Mouse (Mus musculus) forebrain, embryonic 15.5 days (tissue): ENCODE results near the gene Lrrc8c. TPM values are rescaled to one million over a fixed set of nuclear protein-coding genes. Genes with fewer than 3 reads are reported as not detected.
"Not testable (repeated sequence)": the region's sequence is repeated elsewhere in the genome, so short reads cannot be mapped to it uniquely, and the experiment has no call there.

Experiments
- ATAC-seq: fragments of 200-750 bp; cut with Nextera tagmentation; replicated peaks from 2 replicates; pipeline ENCODE4 v1.8.0; 2017; ENCODE audit warnings: mild to moderate bottlenecking, moderate TSS enrichment, moderate library complexity
- H3K27ac ChIP-seq: fragments of 300-500 bp; sonication (generic); replicated peaks from 2 replicates; pipeline ENCODE4 v1.5.1; 2015; ENCODE audit warnings: mild to moderate bottlenecking, inconsistent platforms
- H3K27me3 ChIP-seq: fragments of 300-500 bp; sonication (generic); 2 replicates; pipeline ENCODE4 v1.6.1; 2015; ENCODE audit warnings: inconsistent platforms
- H3K36me3 ChIP-seq: fragments of 300-500 bp; sonication (generic); 2 replicates; pipeline ENCODE4 v1.6.1; 2015; ENCODE audit warnings: mild to moderate bottlenecking, inconsistent platforms
- H3K4me1 ChIP-seq: fragments of 300-500 bp; sonication (generic); 2 replicates; pipeline ENCODE4 v1.6.1; 2015; ENCODE audit warnings: inconsistent platforms
- H3K4me2 ChIP-seq: fragments of 300-500 bp; sonication (generic); replicated peaks from 2 replicates; pipeline ENCODE4 v1.6.1; 2015; ENCODE audit warnings: mild to moderate bottlenecking, inconsistent platforms
- H3K4me3 ChIP-seq: fragments of 300-500 bp; sonication (generic); 2 replicates; pipeline ENCODE4 v1.5.1; 2015; ENCODE audit warnings: mild to moderate bottlenecking, inconsistent platforms
- H3K9ac ChIP-seq: fragments of 300-500 bp; sonication (generic); replicated peaks from 2 replicates; pipeline ENCODE4 v1.6.1; 2015; ENCODE audit warnings: mild to moderate bottlenecking, inconsistent platforms
- H3K9me3 ChIP-seq: fragments of 300-500 bp; sonication (generic); 2 replicates; pipeline ENCODE4 v1.6.1; 2016; ENCODE audit warnings: inconsistent platforms
- WGBS: fragments of 180-500 bp; shearing (Covaris S2); methylation state at CpG from one replicate; pipeline ENCODE4 v1.1.7; 2015; ENCODE audit warnings: mixed read lengths; 5-methylcytosine and 5-hydroxymethylcytosine counted together
- polyA plus RNA-seq: library from polyadenylated mRNA; unstranded; fragments of >200 nt; fragmentation: Nextera tagmentation; extraction: Ambion mirVana; gene quantifications from 2 replicates; pipeline ENCODE4 v1.2.1, GENCODE M21; 2015

The Lrrc8c gene
- polyA plus RNA-seq, 1 experiment from 2014 or later: 11.4 TPM

GRCm38 (mm10) chr5:105635576-105635975 lies 116.4 kb downstream of the Lrrc8c start:
- Histone ChIP-seq H3K9me3 (no peaks in the 10 kb centered on the region), H3K4me2 (no peak overlapping the region), H3K4me1 (no peaks in the 10 kb centered on the region), H3K27ac (no peak overlapping the region), H3K27me3 (no peaks in the 10 kb centered on the region), H3K9ac (no peak overlapping the region), H3K36me3 (no peaks in the 10 kb centered on the region), H3K4me3 (no peak overlapping the region)
- ATAC-seq: no peak
- 80% methylated on average over 6 of the region's 6 CpGs for WGBS

DNA sequence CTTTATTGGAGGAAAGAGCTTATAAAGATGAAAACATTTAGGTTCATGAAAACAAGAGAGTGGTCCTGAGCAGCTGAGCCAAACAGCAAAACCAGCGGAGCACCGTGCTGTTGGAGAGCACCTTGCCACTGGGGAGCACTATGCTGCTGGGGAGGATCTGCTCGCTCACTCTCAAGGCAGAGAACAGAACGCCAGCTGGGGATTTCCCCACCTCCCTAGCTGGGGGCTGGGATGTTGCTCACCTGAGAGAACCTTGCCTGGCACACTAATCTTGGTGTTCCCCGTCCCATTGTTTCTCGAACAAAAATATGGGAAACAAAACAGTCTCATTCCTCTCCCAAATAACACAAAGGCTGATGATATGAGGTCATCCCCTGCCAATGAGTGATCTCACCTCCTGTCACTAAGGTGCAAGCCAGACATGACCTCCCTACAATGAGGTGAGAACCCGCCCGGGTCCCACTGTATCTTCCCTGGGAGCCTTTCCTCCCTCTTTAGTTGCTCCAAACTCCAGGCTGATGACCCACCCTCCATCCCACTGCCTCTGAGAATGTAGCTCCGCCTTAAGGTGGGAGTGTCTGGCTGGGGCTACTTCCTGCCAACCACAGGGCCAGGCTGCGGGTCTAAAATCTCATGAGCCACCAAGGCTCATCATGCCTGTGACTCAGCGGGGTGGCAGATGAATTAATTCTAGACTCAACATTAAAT lies 117.5 kb downstream of the Lrrc8c start:
- Histone ChIP-seq H3K36me3 (no peaks in the 10 kb centered on the region), H3K9me3 (no peaks in the 10 kb centered on the region), H3K27ac (no peak overlapping the region), H3K4me2 (no peak overlapping the region), H3K4me1 (no peaks in the 10 kb centered on the region), H3K9ac (no peak overlapping the region), H3K4me3 (no peak overlapping the region), H3K27me3 (no peaks in the 10 kb centered on the region)
- no peak for ATAC-seq
- 85% methylated on average over 11 of the region's 11 CpGs for WGBS

DNA sequence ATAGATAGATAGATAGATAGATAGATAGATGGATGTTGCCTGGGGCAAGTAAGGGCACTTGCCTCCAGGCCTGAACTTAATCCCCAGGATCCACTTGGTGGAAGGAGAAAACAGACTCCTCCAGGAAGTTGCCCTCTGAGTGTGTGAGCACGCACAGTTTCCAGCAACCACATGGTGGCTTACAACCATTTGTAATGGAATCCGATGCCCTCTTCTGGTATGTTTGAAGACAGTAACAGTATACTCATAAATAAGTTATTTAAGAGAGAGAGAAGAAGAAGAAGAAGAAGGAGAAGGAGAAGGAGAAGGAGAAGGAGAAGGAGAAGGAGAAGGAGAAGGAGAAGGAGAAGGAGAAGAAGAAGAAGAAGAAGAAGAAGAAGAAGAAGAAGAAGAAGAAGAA lies 119.1 kb downstream of the Lrrc8c start:
- WGBS: 91% methylated on average over 2 of the region's 2 CpGs
- not testable (repeated sequence) for H3K36me3 ChIP-seq, H3K27ac ChIP-seq, H3K9ac ChIP-seq, H3K4me1 ChIP-seq, ATAC-seq, H3K27me3 ChIP-seq, H3K4me2 ChIP-seq, H3K9me3 ChIP-seq, H3K4me3 ChIP-seq

DNA sequence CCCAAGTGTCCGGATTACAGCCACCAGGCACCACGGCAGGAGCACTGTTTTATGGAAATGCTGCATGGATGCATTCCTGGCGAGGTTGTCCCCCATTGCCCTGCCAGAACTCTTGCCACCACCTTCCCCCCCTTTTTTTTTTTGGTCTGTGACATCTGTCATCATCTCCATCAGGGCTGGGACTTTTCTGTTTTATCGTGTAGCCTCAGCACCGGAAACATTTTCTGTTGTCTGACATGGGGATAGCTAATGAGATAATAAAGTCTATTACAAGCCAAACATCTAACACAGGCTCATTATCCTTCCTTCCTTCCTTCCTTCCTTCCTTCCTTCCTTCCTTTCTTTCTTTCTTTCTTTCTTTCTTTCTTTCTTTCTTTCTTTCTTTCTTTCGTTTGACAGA lies 119.7 kb downstream of the Lrrc8c start:
- ATAC-seq: no peak
- no peaks in the 10 kb centered on the region for H3K9me3 ChIP-seq
- no peaks in the 10 kb centered on the region for H3K4me1 ChIP-seq
- no peaks in the 10 kb centered on the region for H3K36me3 ChIP-seq
- no peaks in the 10 kb centered on the region for H3K27me3 ChIP-seq
- no peak overlapping the region for H3K27ac ChIP-seq
- H3K4me2 ChIP-seq: no peak overlapping the region
- H3K9ac ChIP-seq: no peak overlapping the region
- H3K4me3 ChIP-seq: no peak overlapping the region
- WGBS: 87% methylated on average over 6 of the region's 6 CpGs

DNA sequence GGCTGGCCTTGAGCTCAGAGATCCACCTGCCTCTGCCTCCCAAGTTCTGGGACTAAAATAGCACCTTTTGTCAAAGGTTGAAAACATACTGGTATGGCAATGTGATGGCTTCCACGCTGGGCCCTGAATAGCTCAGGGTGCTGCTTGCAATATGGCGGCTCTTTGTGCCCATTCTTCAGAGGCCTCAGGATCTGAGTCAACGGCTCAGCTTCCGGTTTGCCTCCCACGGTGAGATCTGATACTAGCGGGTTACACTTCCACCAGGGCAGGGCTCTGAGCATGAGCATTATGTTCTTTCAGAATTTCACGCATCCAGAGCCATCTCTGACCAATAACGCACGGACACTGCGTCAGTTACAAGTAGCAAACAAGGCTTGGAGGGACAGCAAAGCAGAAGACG lies 120.2 kb downstream of the Lrrc8c start:
- Histone ChIP-seq H3K4me2 (no peak overlapping the region), H3K9ac (no peak overlapping the region), H3K4me1 (no peaks in the 10 kb centered on the region), H3K4me3 (no peak overlapping the region), H3K36me3 (no peaks in the 10 kb centered on the region), H3K27ac (no peak overlapping the region), H3K27me3 (no peaks in the 10 kb centered on the region), H3K9me3 (no peaks in the 10 kb centered on the region)
- no peak for ATAC-seq
- 94% methylated on average over 11 of the region's 11 CpGs for WGBS

- Histone ChIP-seq H3K4me3 (no peak overlapping the region), H3K9me3 (no peaks in the 10 kb centered on the region), H3K36me3 (no peaks in the 10 kb centered on the region), H3K4me2 (no peak overlapping the region), H3K4me1 (no peaks in the 10 kb centered on the region), H3K27me3 (no peaks in the 10 kb centered on the region), H3K27ac (no peak overlapping the region), H3K9ac (no peak overlapping the region)
- 93% methylated on average over 5 of the region's 5 CpGs for WGBS
- ATAC-seq: no peak
These were observed 123.3 kb downstream of the Lrrc8c start for GRCm38 (mm10) chr5:105642517-105642916.

- H3K9me3 ChIP-seq: no peaks in the 10 kb centered on the region
- no peak overlapping the region for H3K9ac ChIP-seq
- H3K27ac ChIP-seq: no peak overlapping the region
- ATAC-seq: no peak
- H3K4me1 ChIP-seq: no peaks in the 10 kb centered on the region
- no peaks in the 10 kb centered on the region for H3K27me3 ChIP-seq
- H3K4me3 ChIP-seq: no peak overlapping the region
- no peak overlapping the region for H3K4me2 ChIP-seq
- 50% methylated on average over 8 of the region's 8 CpGs for WGBS
- no peaks in the 10 kb centered on the region for H3K36me3 ChIP-seq
These were observed 124.1 kb downstream of the Lrrc8c start for GRCm38 (mm10) chr5:105643276-105643675.

DNA sequence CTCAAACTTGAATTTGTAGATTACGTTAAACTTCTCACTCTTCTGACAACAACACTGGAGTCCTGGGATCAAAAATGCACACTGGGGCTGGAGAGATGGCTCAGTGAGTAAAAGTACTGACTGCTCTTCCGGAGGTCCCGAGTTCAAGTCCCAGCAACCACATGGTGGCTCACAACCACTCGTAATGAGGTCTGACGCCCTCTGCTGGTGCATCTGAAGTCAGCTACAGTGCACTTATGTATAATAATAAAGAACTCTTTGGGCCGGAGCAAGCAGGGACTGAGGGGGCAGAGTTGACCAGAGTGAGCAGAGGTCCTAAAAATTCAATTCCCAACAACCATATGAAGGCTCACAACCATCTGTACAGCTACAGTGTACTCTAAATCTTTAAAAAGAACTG lies 125.0 kb downstream of the Lrrc8c start:
- Histone ChIP-seq H3K4me1 (0 out of 2 replicates have a peak, but pooled peaks cover 2% of the 10 kb centered on the region), H3K27me3 (no peaks in the 10 kb centered on the region), H3K27ac (no peak overlapping the region), H3K4me2 (no peak overlapping the region), H3K4me3 (no peak overlapping the region), H3K9ac (no peak overlapping the region), H3K9me3 (no peaks in the 10 kb centered on the region), H3K36me3 (no peaks in the 10 kb centered on the region)
- WGBS: 94% methylated on average over 6 of the region's 6 CpGs
- ATAC-seq: no peak

DNA sequence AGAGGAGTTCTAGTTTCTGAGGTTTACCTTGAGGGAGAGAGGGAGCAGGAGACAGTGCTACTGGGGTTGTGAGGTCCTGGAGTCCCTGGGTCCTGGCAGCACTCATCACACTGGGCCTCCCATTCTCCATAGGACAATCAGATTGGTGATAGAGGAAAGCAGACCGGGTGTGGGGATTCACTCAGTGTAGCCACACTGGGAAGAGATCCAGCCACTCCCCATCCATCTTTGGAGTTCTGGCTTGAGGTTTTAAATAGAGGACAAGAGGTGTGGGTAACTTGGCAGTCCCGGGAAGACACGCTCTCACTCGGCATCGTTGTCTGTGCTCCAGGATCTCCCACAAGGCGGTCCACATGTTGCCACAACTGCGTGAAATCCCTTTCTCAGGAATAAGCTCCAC lies 127.9 kb downstream of the Lrrc8c start:
- no peak overlapping the region for H3K27ac ChIP-seq
- 0 out of 2 replicates have a peak, but pooled peaks cover 2% of the 10 kb centered on the region for H3K4me1 ChIP-seq
- no peaks in the 10 kb centered on the region for H3K9me3 ChIP-seq
- ATAC-seq: no peak
- no peak overlapping the region for H3K4me3 ChIP-seq
- H3K9ac ChIP-seq: no peak overlapping the region
- no peak overlapping the region for H3K4me2 ChIP-seq
- H3K36me3 ChIP-seq: no peaks in the 10 kb centered on the region
- no peaks in the 10 kb centered on the region for H3K27me3 ChIP-seq
- 87% methylated on average over 7 of the region's 7 CpGs for WGBS

DNA sequence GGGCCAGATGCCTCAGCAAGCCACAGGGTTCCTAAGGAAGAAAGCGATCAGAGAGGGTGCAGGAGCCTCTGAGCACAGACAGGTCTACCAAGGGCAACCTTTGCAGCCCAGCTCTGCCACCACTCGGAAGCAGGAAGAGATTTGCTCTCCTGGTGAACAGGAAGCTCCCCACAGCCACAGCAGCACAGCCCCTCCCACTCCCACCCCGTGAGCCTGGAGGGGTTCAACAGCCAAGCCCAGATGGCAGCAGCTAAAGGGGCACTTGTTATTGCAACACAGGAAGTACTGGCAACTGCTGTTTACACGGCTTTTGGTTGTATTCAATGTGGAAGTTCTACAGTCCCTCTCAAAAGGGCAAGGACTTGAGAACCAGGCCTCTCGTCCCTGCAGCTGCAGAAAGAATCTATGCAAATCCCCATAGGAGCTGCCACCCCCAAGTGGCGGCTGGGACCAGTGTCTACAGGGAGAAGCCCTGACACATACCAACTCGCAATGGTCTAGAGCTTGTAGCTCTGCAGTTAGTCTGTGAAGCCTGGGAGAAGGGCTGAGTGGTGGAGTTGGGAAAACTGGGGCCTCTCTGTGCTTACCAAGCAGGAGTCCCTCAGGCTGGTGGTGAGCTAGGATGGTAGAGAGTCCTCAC lies 129.6 kb downstream of the Lrrc8c start:
- WGBS: 59% methylated on average over 7 of the region's 7 CpGs

DNA sequence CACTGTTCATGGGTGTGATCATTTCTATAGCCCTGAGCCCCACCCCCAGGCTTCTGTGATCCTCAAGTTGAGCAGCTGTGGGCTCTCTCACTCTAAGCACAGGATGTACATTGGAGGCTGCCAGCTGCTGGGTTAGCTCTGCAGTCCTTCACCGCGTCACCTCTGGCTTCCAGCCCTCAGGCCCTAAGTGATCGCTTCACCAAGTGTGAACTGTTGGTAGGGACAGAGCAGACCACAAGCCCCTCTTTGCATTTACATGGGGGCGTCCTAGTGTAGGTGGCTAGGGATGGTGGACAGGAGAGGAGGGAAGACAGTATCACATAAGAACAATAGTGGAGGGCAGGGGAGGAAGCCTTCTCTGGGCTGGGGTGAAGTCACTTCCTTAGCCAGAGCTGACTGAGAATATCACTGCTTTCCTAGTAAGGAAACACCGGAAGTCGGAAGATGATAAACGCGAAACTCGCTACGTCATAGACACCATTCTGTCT lies 130.4 kb downstream of the Lrrc8c start:
- Histone ChIP-seq H3K4me2 (no peak overlapping the region), H3K9me3 (no peaks in the 10 kb centered on the region), H3K36me3 (no peaks in the 10 kb centered on the region), H3K9ac (no peak overlapping the region), H3K4me3 (no peak overlapping the region), H3K4me1 (peaks cover 6% of the 10 kb centered on the region; the same call in 1 of the 2 replicates), H3K27ac (no peak overlapping the region), H3K27me3 (no peaks in the 10 kb centered on the region)
- ATAC-seq: no peak
- 93% methylated on average over 10 of the region's 10 CpGs for WGBS

More for the DNA sequence above, 129.6 kb downstream of the Lrrc8c start:
- Histone ChIP-seq H3K4me2 (no peak overlapping the region), H3K4me1 (0 out of 2 replicates have a peak, but pooled peaks cover 2% of the 10 kb centered on the region), H3K27ac (no peak overlapping the region), H3K4me3 (no peak overlapping the region), H3K27me3 (no peaks in the 10 kb centered on the region), H3K36me3 (no peaks in the 10 kb centered on the region), H3K9me3 (no peaks in the 10 kb centered on the region), H3K9ac (no peak overlapping the region)
- 0 out of 2 replicates have a peak, but pooled peaks have one; percentile 32 for ATAC-seq

DNA sequence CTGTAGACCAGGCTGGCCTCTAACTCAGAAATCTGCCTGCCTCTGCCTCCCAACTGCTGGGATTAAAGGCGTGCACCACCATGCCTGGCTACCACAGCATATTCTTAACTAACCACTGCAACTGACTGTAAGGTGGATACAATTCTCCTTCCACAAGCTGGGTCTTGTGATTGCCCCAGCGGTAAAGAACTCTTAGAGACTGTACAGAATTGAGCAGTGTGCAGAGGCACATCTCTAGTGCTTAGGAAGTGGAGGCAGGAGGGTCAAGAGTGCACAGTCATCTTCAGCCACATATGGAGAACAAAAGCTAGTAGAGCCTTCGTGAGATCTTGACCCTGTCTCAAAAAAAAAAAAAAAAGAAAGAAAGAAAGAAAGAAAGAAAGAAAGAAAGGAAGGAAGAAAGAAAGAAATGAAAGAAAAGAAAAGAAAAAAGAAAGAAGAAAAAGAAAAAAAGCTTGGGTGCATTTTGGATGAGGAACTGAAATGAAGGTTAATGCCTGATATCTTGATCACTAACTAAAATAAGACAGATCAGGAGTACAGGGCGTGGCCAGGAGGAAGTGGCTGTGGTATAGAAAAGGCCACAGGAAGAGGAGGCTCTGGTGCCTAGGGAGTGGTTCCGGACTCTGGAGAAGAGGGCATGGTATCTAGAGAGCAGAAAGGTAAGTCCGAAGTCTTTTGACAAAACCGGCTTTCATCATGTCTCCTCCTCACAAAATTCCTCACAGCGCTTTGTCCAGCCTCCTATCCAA lies 131.7 kb downstream of the Lrrc8c start:
- Histone ChIP-seq H3K4me3 (no peak overlapping the region), H3K36me3 (no peaks in the 10 kb centered on the region), H3K27ac (no peak overlapping the region), H3K27me3 (no peaks in the 10 kb centered on the region), H3K4me2 (no peak overlapping the region), H3K9ac (no peak overlapping the region), H3K4me1 (peaks cover 14% of the 10 kb centered on the region), H3K9me3 (no peaks in the 10 kb centered on the region)
- 91% methylated on average over 8 of the region's 8 CpGs for WGBS
- ATAC-seq: no peak
